26 mouse cellular contexts compared by ENCODE assay signal in the genomic region with DNA sequence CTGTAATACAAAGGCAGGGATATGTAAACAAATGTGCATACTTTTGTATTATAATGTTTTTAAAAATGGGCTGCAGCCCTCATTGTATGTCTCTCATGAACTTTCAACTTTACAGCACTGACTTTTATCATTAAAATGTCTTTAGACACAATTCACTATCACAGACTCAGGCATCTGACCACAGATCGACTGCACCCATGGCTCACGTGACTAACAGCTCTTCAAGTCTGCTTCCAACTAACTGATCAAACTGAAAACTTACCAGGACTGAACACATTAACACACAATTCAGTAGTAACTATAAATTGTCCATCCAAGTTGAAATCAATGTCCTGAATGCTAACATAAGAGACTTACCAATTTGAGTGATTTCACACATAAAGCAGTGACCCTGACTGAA. TPM values are rescaled to one million over a fixed set of nuclear protein-coding genes. Genes with fewer than 3 reads are reported as not detected.
"Had no signal": no experiment of that assay in that cellular context is flagged by ENCODE, and none has a peak within 500 bp of the region (broad histone marks: within the 10 kb centered on the region; RNA-seq: fewer than 3 reads in every experiment).

No protein-coding gene starts in this region.

- DNase-seq: kidney, postnatal 25 days; layer of hippocampus, adult 9-11 months; layer of hippocampus, postnatal 36 days; left cerebral cortex, postnatal 4 days; liver, postnatal 0 days; right cerebral cortex, adult 18-20 months; right cerebral cortex, postnatal 14 days; right cerebral cortex, postnatal 4 days; thymus, adult 18-20 months; thymus, postnatal 14 days had no signal

- H3K27ac ChIP-seq: kidney, postnatal 0 days; layer of hippocampus, adult 2 months; left cerebral cortex, adult 2 months; limb, embryonic 12.5 days; limb, embryonic 15.5 days; liver, embryonic 14.5 days; midbrain, embryonic 12.5 days; midbrain, embryonic 15.5 days; neural tube, embryonic 12.5 days; neural tube, embryonic 15.5 days had no signal

- H3K9ac ChIP-seq: limb, embryonic 12.5 days; limb, embryonic 15.5 days; liver, embryonic 14.5 days; liver, postnatal 0 days; lung, embryonic 14.5 days; midbrain, embryonic 12.5 days; midbrain, embryonic 15.5 days; neural tube, embryonic 12.5 days; neural tube, embryonic 15.5 days had no signal

- H3K9me3 ChIP-seq: limb, embryonic 12.5 days; limb, embryonic 15.5 days; midbrain, embryonic 12.5 days; midbrain, embryonic 15.5 days; neural tube, embryonic 12.5 days; neural tube, embryonic 15.5 days had no signal

- H3K4me3 ChIP-seq: layer of hippocampus, adult 2 months; left cerebral cortex, adult 2 months; limb, embryonic 12.5 days; limb, embryonic 15.5 days; midbrain, embryonic 12.5 days; midbrain, embryonic 15.5 days; neural tube, embryonic 12.5 days; neural tube, embryonic 15.5 days had no signal

- H3K4me1 ChIP-seq: limb, embryonic 12.5 days; limb, embryonic 15.5 days; midbrain, embryonic 12.5 days; midbrain, embryonic 15.5 days; neural tube, embryonic 12.5 days; neural tube, embryonic 15.5 days had no signal

- ATAC-seq: intestine, embryonic 16.5 days; liver, postnatal 0 days; lung, postnatal 0 days; midbrain, embryonic 15.5 days had no signal

- H3K4me2 ChIP-seq: limb, embryonic 12.5 days; limb, embryonic 15.5 days; liver, embryonic 11.5 days; lung, embryonic 14.5 days; midbrain, embryonic 12.5 days; midbrain, embryonic 15.5 days; neural tube, embryonic 12.5 days; neural tube, embryonic 15.5 days had no signal

- H3K27me3 ChIP-seq: limb, embryonic 12.5 days; limb, embryonic 15.5 days; midbrain, embryonic 12.5 days; midbrain, embryonic 15.5 days; neural tube, embryonic 12.5 days; neural tube, embryonic 15.5 days had no signal

RNA-seq across cellular contexts. Expression of gene Vamp9, which starts 53.9 kb away (rescaled TPM):
- total RNA-seq: left cerebral cortex, postnatal 4 days had no signal
- polyA plus RNA-seq: kidney, embryonic 14.5 days; large intestine, adult 2 months; limb, embryonic 12.5 days; liver, embryonic 11.5 days; liver, embryonic 14.5 days; liver, postnatal 0 days; lung, postnatal 0 days had no signal
